Mouse (Mus musculus): Measurements from ENCODE around the gene Il12b. TPM values are rescaled to one million over a fixed set of nuclear protein-coding genes. Genes with fewer than 3 reads are reported as not detected.

Il12b gene
- polyA plus RNA-seq, 1 experiment from 2014 or later, result 0.14 TPM

DNA sequence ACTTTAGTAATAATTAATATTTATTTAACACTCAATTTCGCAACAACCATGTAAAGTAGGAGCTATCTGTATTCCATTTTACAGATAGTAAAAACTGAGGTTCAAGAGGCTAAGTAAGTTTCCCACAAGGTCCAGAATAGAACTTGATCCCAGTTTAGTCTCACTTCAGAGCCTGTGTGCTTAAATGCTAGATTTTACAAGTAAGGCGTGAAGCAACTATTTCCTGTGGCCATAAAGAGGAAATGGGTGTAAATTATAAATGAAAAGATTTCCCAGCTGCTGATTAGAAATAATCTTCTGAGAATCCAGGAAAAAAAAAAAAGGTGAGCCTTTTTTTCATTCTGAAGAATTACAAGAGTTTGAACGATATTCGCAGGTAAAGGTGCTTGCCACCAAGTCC lies 5.2 kb downstream of the Il12b start:
- no peak overlapping the region for H3K4me3 ChIP-seq (replicated peaks; ENCODE audit: low read depth, low read length)
- H3K4me1 ChIP-seq (ENCODE audit: control insufficient read depth, insufficient read depth, low read length), result peaks cover 15% of the 10 kb centered on the region
- no peaks in the 10 kb centered on the region for H3K9me3 ChIP-seq (ENCODE audit: control insufficient read depth, low read length)
- WGBS, result 92% methylated on average over 4 of the region's 4 CpGs
- no peak overlapping the region for H3K9ac ChIP-seq (replicated peaks; ENCODE audit: low read length)
- DNase-seq (no peak), ATAC-seq (ENCODE audit: low FRiP score, low TSS enrichment) (no peak)
- no peak overlapping the region for H3K27ac ChIP-seq (replicated peaks; ENCODE audit: low read depth, low read length)
- H3K4me2 ChIP-seq (ENCODE audit: low read length), result no peak overlapping the region
- no peaks in the 10 kb centered on the region for H3K36me3 ChIP-seq (ENCODE audit: control insufficient read depth, insufficient read depth, low read length)
- no peaks in the 10 kb centered on the region for H3K27me3 ChIP-seq (ENCODE audit: control insufficient read depth, insufficient read depth, low read length)

- H3K4me3 ChIP-seq (replicated peaks; ENCODE audit: low read depth, low read length), result no peak overlapping the region
- H3K27me3 ChIP-seq (ENCODE audit: control insufficient read depth, insufficient read depth, low read length), result no peaks in the 10 kb centered on the region
- peaks cover 15% of the 10 kb centered on the region for H3K4me1 ChIP-seq (ENCODE audit: control insufficient read depth, insufficient read depth, low read length)
- H3K27ac ChIP-seq (replicated peaks; ENCODE audit: low read depth, low read length), result no peak overlapping the region
- no peak; the same call in 1 of the 2 replicates for ATAC-seq (ENCODE audit: low FRiP score, low TSS enrichment)
- no peaks in the 10 kb centered on the region for H3K36me3 ChIP-seq (ENCODE audit: control insufficient read depth, insufficient read depth, low read length)
- peak; percentile 44 for DNase-seq
- no peak overlapping the region for H3K9ac ChIP-seq (replicated peaks; ENCODE audit: low read length)
- no peaks in the 10 kb centered on the region for H3K9me3 ChIP-seq (ENCODE audit: control insufficient read depth, low read length)
- no peak overlapping the region for H3K4me2 ChIP-seq (ENCODE audit: low read length)
- 3% methylated on average over 1 of the region's 1 CpGs for WGBS
Observed at GRCm38 (mm10) chr11:44405961-44406360, 6.1 kb downstream of the Il12b start.

GRCm38 (mm10) chr11:44406457-44406856 lies 6.6 kb downstream of the Il12b start:
- Histone ChIP-seq H3K4me2 (ENCODE audit: low read length) (no peak overlapping the region), H3K36me3 (ENCODE audit: control insufficient read depth, insufficient read depth, low read length) (no peaks in the 10 kb centered on the region), H3K4me3 (replicated peaks; ENCODE audit: low read depth, low read length) (no peak overlapping the region), H3K9me3 (ENCODE audit: control insufficient read depth, low read length) (no peaks in the 10 kb centered on the region), H3K27me3 (ENCODE audit: control insufficient read depth, insufficient read depth, low read length) (no peaks in the 10 kb centered on the region), H3K9ac (replicated peaks; ENCODE audit: low read length) (no peak overlapping the region), H3K4me1 (ENCODE audit: control insufficient read depth, insufficient read depth, low read length) (peaks cover 15% of the 10 kb centered on the region), H3K27ac (replicated peaks; ENCODE audit: low read depth, low read length) (no peak overlapping the region)
- no peak for DNase-seq
- WGBS, result 52% methylated on average over 5 of the region's 5 CpGs
- no peak for ATAC-seq (ENCODE audit: low FRiP score, low TSS enrichment)

GRCm38 (mm10) chr11:44408626-44409025 lies 8.8 kb downstream of the Il12b start:
- WGBS, result 17% methylated on average over 5 of the region's 5 CpGs
- Histone ChIP-seq H3K4me3 (replicated peaks; ENCODE audit: low read depth, low read length) (no peak overlapping the region), H3K27ac (replicated peaks; ENCODE audit: low read depth, low read length) (no peak overlapping the region), H3K9ac (replicated peaks; ENCODE audit: low read length) (no peak overlapping the region), H3K4me1 (ENCODE audit: control insufficient read depth, insufficient read depth, low read length) (peaks cover 12% of the 10 kb centered on the region), H3K9me3 (ENCODE audit: control insufficient read depth, low read length) (no peaks in the 10 kb centered on the region), H3K4me2 (ENCODE audit: low read length) (no peak overlapping the region), H3K27me3 (ENCODE audit: control insufficient read depth, insufficient read depth, low read length) (no peaks in the 10 kb centered on the region), H3K36me3 (ENCODE audit: control insufficient read depth, insufficient read depth, low read length) (no peaks in the 10 kb centered on the region)
- ATAC-seq (ENCODE audit: low FRiP score, low TSS enrichment) (no peak), DNase-seq (no peak)

DNA sequence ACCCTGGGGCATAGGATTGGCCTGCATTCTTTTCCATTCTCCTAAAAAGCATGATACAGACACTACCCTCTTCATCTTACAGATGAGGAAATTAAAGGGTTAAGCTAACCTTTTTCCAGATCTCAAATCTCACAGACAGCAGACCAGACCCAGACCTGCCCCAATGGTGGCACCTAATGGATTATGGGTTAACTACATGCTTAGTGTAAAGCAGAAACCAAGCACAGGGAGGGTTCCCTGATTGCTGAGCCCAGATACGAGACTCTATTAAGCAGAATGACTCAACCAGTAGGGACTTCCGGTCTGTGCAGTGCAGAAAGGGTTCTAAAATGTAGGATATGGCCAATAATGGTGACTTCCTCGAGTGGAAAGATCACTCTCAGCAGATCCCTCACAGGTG lies 10.6 kb downstream of the Il12b start:
- H3K9me3 ChIP-seq (ENCODE audit: control insufficient read depth, low read length), result no peaks in the 10 kb centered on the region
- DNase-seq (no peak), ATAC-seq (ENCODE audit: low FRiP score, low TSS enrichment) (no peak)
- H3K9ac ChIP-seq (replicated peaks; ENCODE audit: low read length), result no peak overlapping the region
- no peaks in the 10 kb centered on the region for H3K27me3 ChIP-seq (ENCODE audit: control insufficient read depth, insufficient read depth, low read length)
- H3K27ac ChIP-seq (replicated peaks; ENCODE audit: low read depth, low read length), result no peak overlapping the region
- peaks cover 12% of the 10 kb centered on the region for H3K4me1 ChIP-seq (ENCODE audit: control insufficient read depth, insufficient read depth, low read length)
- no peaks in the 10 kb centered on the region for H3K36me3 ChIP-seq (ENCODE audit: control insufficient read depth, insufficient read depth, low read length)
- no peak overlapping the region for H3K4me2 ChIP-seq (ENCODE audit: low read length)
- 75% methylated on average over 3 of the region's 3 CpGs for WGBS
- H3K4me3 ChIP-seq (replicated peaks; ENCODE audit: low read depth, low read length), result no peak overlapping the region

DNA sequence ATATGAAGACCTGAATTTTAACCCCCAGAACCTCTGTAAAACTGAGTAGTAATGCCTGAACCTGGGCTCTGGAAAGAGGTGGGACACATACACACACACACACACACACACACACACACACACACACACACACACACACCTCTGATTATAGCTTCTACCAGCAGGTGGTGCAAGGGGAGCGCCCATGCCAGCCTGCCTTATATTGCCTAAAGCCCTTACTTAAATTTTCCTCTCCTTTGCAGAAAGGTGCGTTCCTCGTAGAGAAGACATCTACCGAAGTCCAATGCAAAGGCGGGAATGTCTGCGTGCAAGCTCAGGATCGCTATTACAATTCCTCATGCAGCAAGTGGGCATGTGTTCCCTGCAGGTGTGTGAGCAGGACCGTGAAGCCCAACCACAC lies 12.4 kb downstream of the Il12b start:
- H3K9me3 ChIP-seq (ENCODE audit: control insufficient read depth, low read length), result no peaks in the 10 kb centered on the region
- no peaks in the 10 kb centered on the region for H3K36me3 ChIP-seq (ENCODE audit: control insufficient read depth, insufficient read depth, low read length)
- WGBS, result 86% methylated on average over 8 of the region's 8 CpGs
- ATAC-seq (ENCODE audit: low FRiP score, low TSS enrichment), result no peak
- no peak overlapping the region for H3K4me2 ChIP-seq (ENCODE audit: low read length)
- DNase-seq, result no peak
- H3K4me3 ChIP-seq (replicated peaks; ENCODE audit: low read depth, low read length), result no peak overlapping the region
- no peak overlapping the region for H3K9ac ChIP-seq (replicated peaks; ENCODE audit: low read length)
- no peaks in the 10 kb centered on the region for H3K27me3 ChIP-seq (ENCODE audit: control insufficient read depth, insufficient read depth, low read length)
- H3K27ac ChIP-seq (replicated peaks; ENCODE audit: low read depth, low read length), result no peak overlapping the region
- H3K4me1 ChIP-seq (ENCODE audit: control insufficient read depth, insufficient read depth, low read length), result no peaks in the 10 kb centered on the region

DNA sequence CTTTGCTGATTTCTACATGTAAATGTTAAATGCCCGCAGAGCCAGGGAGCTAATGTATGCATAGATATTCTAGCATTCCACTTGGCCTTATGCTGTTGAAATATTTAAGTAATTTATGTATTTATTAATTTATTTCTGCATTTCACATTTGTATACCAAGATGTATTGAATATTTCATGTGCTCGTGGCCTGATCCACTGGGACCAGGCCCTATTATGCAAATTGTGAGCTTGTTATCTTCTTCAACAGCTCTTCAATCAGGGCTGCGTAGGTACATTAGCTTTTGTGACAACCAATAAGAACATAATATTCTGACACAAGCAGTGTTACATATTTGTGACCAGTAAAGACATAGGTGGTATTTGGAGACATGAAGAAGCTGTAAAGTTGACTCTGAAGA lies 13.5 kb downstream of the Il12b start:
- Histone ChIP-seq H3K4me1 (ENCODE audit: control insufficient read depth, insufficient read depth, low read length) (no peaks in the 10 kb centered on the region), H3K9me3 (ENCODE audit: control insufficient read depth, low read length) (no peaks in the 10 kb centered on the region), H3K36me3 (ENCODE audit: control insufficient read depth, insufficient read depth, low read length) (no peaks in the 10 kb centered on the region), H3K9ac (replicated peaks; ENCODE audit: low read length) (no peak overlapping the region), H3K4me2 (ENCODE audit: low read length) (no peak overlapping the region), H3K4me3 (replicated peaks; ENCODE audit: low read depth, low read length) (no peak overlapping the region), H3K27me3 (ENCODE audit: control insufficient read depth, insufficient read depth, low read length) (no peaks in the 10 kb centered on the region), H3K27ac (replicated peaks; ENCODE audit: low read depth, low read length) (no peak overlapping the region)
- ATAC-seq (ENCODE audit: low FRiP score, low TSS enrichment) (no peak), DNase-seq (peak; percentile 60)
- 56% methylated on average over 3 of the region's 3 CpGs for WGBS

DNA sequence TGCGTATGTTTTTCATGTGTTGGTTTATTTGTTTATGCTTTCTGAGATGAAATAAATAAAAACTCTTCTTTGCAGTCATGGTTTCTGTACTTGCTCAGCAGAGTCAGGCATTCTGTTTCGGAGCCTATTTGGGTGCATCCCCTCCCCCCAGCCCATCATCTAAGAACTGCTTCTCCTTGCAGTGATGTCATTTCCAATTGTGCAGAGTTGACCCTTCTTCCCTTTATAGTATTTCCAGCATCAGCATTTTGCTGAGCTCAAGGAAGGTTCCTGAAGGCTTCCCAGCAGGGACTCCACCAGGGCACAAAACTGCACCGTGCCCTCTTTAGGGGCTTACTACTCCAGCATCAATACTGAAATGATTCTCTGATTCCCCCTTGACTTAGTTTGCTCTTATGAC lies 14.7 kb downstream of the Il12b start:
- no peaks in the 10 kb centered on the region for H3K9me3 ChIP-seq (ENCODE audit: control insufficient read depth, low read length)
- no peaks in the 10 kb centered on the region for H3K27me3 ChIP-seq (ENCODE audit: control insufficient read depth, insufficient read depth, low read length)
- ATAC-seq (ENCODE audit: low FRiP score, low TSS enrichment), result no peak
- WGBS, result 84% methylated on average over 3 of the region's 3 CpGs
- DNase-seq, result no peak
- H3K36me3 ChIP-seq (ENCODE audit: control insufficient read depth, insufficient read depth, low read length), result no peaks in the 10 kb centered on the region
- H3K4me3 ChIP-seq (replicated peaks; ENCODE audit: low read depth, low read length), result no peak overlapping the region
- no peak overlapping the region for H3K4me2 ChIP-seq (ENCODE audit: low read length)
- no peak overlapping the region for H3K27ac ChIP-seq (replicated peaks; ENCODE audit: low read depth, low read length)
- no peak overlapping the region for H3K9ac ChIP-seq (replicated peaks; ENCODE audit: low read length)
- H3K4me1 ChIP-seq (ENCODE audit: control insufficient read depth, insufficient read depth, low read length), result no peaks in the 10 kb centered on the region

GRCm38 (mm10) chr11:44417403-44417802 lies 17.5 kb downstream of the Il12b start:
- Histone ChIP-seq H3K9me3 (ENCODE audit: control insufficient read depth, low read length) (no peaks in the 10 kb centered on the region), H3K4me2 (ENCODE audit: low read length) (no peak overlapping the region), H3K27me3 (ENCODE audit: control insufficient read depth, insufficient read depth, low read length) (no peaks in the 10 kb centered on the region), H3K36me3 (ENCODE audit: control insufficient read depth, insufficient read depth, low read length) (no peaks in the 10 kb centered on the region), H3K4me3 (replicated peaks; ENCODE audit: low read depth, low read length) (no peak overlapping the region), H3K9ac (replicated peaks; ENCODE audit: low read length) (no peak overlapping the region), H3K27ac (replicated peaks; ENCODE audit: low read depth, low read length) (no peak overlapping the region), H3K4me1 (ENCODE audit: control insufficient read depth, insufficient read depth, low read length) (0 out of 2 replicates have a peak, but pooled peaks cover under 1% of the 10 kb centered on the region)
- WGBS, result 89% methylated on average over 1 of the region's 1 CpGs
- no peak for ATAC-seq (ENCODE audit: low FRiP score, low TSS enrichment)
- DNase-seq, result no peak
